Mouse (Mus musculus) liver, postnatal 0 days (tissue): ENCODE results near the gene Ambra1.

ENCODE experiments used
- CTCF ChIP-seq: sonication (generic); IDR thresholded peaks from 2 replicates; pipeline ENCODE4 v1.5.1; 2016; ENCODE audit warnings: antibody characterized with exemption, low read depth
- EP300 ChIP-seq: IDR thresholded peaks from 2 replicates; pipeline ENCODE4 v1.6.1; 2016; ENCODE audit warnings: antibody characterized with exemption, low read depth, mild to moderate bottlenecking

GRCm38 (mm10) chr2:91947397-91948150 is 217.6 kb downstream of the Ambra1 start:
- TF ChIP-seq EP300 = no peak
- TF ChIP-seq CTCF = no peak
